Mouse (Mus musculus) left cerebral cortex, postnatal 4 days (tissue): ENCODE data around the gene Pir. TPM values are rescaled to one million over a fixed set of nuclear protein-coding genes. Genes with fewer than 3 reads are reported as not detected.

Source experiments
- DNase-seq: peaks from one replicate; pipeline ENCODE4 v3.0.0-alpha.2; 2022
- intact Hi-C: fragments of 180-260 bp; cut with DNase I; formaldehyde crosslinking; loops from one replicate; pipeline ENCODE4 v1.15.1; 2025
- total RNA-seq, 2 experiments: library from RNA; stranded (reverse); gene quantifications; 2 replicates each; pipeline ENCODE4 v1.2.3; 2021

Gene Pir
- total RNA-seq, 2 experiments from 2014 or later: 2.5 to 2.8 TPM

DNA sequence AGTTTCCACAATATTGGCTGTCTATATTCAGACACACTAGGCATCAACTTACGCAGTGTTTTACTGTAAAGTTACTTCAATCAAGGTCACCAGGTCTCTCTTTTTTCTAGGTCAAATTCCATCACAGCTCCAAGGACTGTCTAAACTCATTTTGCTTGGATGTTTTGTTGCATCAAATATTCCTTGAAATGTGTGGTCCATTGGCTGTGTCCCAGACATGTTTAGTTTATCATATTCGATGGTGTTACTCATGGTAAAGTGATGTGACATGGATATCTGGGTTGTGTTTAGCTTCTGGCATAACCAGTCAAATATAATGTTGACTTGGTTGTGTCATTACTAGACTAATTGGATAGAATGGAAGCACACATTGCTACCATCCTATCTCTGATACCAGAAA, 61.2 kb downstream of the Pir start:
- intact Hi-C loops: no loop called here

DNA sequence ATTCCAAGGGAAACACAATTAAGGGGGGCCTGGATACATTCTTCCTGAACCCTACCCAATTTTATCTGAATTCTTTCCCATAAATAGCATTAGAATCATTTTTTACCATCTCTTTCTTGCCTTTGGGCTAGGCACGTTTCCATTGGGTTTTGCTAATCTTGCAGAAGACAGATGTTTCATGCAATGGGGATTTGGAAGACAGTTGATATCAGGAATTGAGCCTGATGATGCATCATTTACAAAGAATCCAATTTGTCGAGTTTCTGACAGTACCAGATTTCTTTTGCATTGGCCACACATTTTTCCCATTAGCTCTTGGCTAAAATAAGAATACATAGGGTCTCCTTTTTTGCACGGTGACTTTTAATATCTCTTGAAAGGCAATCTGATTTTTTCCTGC, 61.6 kb downstream of the Pir start:
- DNase-seq: no peak
- intact Hi-C loops: no loop called here

More for the DNA sequence above, 61.2 kb downstream of the Pir start:
- no peak for DNase-seq

DNA sequence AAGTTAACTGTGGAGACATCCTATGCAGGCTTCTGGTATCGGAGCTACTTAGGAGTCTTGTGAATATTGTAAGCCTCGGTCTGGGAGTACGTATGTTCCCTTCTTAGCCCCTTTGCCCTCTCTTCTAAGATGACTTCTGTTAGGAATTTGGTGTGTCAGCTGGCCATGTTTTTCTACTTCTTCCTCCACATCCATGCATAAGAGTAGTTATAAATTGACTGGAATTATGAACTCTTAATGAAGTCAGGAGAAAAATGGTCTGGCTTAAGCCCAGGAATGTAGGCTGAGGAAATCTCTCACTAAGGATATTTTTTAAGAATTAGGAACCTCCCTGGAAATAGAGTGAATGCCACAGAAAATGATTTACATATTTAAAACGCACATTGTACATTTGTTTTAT, 69.4 kb downstream of the Pir start:
- intact Hi-C loops: no loop called here
- no peak for DNase-seq

DNA sequence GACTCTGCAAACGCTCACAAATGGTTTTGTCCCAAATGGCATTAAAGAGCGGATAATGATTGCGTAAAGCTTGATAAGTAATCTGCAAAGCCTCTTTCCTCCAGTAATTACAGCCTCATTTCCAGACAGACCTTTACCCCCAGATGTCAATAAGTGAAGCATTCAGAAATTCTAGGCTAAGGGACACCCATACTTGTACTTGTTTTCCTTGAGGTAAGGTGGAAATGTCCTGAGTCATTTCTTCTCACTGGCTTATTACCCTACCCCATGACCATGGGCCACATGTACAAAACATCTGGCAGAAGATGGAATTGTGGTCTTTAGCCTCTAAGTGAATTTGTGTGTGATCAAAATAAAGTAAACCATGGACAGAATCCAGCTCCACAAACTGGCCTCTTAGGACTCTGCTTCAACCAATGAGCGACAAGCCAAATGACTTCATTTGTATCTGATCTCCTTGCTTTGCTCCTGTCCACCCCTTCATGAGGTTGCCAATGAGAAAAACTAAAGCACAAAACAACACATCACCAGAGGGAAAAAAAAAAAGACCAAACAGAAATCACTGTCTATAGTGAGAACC, 76.3 kb downstream of the Pir start:
- no peak for DNase-seq
- intact Hi-C loops: no loop called here

DNA sequence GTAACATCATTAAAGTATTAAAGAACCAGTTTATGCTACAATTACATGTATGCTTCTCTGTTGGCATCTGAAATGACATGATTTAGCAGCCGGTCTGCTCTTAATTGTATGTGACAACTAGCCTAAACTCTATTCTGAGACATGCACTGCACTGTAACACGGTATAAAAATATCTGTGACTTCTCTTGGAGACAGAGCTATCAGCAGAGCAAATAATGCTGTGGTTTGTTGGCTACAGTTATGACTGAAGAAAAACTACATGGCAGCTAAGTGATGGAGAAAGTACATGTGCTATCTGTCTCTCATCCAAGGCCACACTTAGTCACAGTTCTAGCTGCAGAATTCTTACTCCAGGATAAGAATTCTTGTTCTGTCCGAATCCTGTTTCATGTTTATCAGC, 79.8 kb downstream of the Pir start:
- intact Hi-C loops: no loop called here
- no peak for DNase-seq

DNA sequence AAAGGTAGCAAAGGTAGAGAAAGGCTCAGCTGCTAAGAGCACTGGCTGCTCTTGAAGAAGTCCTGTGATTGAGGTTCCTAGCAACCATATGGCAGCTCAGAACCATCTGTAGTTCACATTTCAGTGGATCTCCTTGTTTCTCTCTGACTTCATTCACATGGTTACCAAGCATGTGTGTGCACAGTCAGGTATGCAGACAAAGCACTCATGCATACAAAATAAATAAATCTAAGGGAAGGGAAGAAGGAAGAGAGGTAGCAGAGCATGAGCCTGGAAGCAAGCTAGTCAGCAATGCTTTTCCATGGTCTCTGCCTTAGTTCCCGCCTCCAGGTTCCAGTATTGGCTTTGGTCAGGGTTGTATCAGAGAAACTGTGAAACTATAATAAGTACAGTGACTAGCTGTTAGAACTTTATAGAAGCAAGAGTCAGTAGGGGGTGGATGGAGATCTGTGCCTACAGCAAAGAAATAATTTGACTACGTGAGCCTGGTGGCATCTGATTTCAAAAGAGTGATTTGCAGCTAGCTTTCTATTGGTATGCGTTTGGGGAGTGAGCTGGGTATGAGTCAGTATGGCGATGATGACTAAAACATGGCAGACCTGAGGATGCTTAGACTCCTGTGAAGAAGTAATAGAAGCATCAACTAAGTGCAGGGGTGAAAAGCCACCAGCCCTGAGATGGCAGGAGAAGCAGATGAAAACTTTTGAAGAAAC, 96.1 kb downstream of the Pir start:
- intact Hi-C loops: no loop called here

DNA sequence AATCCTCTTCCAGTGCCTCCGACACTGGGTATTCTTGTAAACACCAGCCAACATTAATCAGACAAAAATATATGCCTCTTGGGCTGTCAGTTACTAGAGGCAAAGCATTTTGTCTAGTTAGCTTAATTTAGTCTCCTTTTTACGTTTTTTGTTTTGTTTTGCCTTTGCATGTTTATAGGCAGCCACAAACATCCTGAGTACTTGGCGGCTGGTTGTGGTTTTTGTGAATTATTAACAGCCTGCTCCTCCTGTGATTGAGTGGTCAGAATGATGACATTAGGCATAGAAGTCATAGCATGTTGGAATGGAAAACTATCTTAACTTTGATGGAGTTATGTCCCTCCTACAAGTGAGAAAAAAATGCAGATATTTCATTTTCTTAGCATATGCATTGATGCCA, 101.4 kb downstream of the Pir start:
- intact Hi-C loops: no loop called here
- DNase-seq: no peak

More for the DNA sequence above, 96.1 kb downstream of the Pir start:
- no peak for DNase-seq

DNA sequence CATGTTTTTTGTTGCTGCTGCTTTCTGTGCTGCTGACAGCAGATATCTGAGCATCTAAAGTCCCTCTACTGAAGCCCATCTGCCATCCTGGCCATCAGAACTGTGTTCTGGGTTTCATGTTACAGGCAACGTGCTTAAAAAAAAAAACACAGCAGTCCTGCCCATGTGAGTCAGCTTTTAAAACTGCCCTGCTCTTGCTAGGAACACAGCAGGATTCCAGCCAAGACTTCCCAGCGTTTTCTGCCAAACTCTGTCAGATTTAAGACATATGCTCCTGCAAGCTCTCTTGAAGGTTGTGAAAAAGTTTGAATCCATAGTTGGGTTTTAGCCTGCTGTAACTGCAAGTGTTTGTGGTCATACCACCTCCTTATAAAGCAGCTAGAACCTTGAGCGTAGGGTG, 103.9 kb downstream of the Pir start, which contains the start of gene Vegfd:
TSS of gene Vegfd (plus strand) at position 298 of the 400 bp plus-strand sequence.
- peak; percentile 2 for DNase-seq
- intact Hi-C loops: no loop called here

DNA sequence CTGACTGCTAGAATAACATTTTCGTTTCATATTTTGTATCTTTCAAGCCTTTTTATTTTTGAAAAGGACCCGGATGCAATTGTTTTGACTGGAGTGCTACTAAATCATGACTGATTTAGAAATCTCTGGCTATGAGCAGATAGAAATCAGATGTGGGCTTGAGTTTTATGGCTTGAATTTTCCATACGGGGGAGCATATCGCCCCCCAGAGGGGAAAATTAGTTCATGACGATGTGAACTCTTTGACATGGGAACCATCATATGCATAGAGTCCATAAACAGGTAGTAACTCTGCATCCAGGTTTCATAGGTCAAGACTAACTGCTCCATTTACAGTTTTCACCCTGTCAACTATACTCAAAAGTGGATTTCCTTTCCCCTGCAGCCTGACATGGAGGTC, 105.4 kb downstream of the Pir start:
- no peak for DNase-seq
- intact Hi-C loops: no loop called here

DNA sequence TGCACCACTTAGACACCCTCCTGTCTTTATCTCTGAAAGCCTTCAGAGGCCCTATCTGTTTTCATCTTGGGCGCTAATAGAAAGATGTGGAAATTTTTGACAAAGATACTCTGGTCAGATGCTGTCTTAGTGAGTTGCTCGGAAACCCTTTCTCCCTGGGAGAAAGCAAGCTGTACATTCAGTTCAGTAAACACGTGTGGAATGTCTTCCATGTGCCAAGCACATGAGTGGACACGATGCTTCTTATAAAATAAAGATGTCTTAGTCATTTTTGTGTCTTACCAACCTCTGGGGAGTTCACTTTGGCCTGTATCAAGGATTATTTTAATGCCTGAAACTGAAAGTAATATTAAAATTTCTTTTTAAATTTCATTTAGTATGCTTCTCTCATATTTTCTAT, 110.5 kb downstream of the Pir start:
- intact Hi-C loops: no loop called here
- no peak for DNase-seq

DNA sequence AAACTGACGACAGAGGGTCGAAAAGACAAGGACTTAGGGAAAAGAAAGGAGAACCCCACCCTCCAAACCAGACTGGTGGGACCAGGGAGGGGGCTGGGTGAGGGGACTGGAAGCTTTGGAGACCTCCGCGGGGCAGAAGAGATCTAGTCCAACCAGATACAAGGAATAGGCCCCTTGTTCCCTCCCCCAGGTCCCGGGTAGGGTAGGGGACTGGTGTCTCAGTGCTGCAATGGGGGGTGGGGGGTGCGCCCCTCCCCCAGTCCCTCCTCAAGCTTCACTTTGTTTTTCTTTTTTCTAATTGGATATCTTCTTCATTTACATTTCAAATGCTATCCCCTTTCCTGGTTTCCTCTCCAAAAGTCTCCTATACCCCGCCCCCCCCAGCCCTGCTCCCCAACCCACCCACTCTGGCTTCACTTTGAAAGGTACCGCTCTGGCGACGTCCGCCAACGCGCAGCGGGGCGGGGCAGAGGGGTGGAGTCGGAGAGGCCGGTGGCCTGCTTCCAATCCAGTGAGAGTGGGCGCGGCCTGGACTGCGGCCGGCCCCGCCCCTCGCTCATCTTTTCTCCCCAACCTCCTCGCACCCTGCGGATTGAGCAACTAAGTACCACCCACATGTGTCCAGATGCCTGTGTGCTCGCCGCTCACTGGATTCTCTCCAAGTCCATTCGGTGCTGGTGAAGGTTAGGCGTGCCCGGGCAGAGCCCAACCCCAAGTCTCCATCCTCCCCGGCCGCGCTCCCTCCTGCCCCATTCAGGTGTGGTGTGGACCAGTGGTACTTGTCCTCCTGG, 112.6 kb downstream of the Pir start:
- intact Hi-C loops: no loop called here
- DNase-seq: peak; percentile 81

DNA sequence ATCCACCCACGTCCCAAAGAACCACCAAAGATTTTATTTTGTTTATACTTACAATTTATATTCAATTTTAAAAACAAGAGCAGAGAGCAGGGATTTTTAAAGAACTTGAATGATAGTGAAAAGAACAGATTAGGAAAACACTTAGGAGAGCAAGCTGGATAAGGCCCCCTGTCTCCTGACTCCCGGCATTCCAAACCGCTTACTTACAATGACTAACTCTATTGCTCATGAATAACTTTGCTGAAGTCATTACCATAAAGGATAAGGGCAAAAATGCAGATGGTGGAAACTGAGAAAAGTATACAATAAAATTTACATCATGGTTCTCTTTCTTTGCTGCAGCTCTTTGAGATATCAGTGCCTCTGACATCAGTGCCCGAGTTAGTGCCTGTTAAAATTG, 124.9 kb downstream of the Pir start:
- no peak for DNase-seq
- intact Hi-C loops: no loop called here

DNA sequence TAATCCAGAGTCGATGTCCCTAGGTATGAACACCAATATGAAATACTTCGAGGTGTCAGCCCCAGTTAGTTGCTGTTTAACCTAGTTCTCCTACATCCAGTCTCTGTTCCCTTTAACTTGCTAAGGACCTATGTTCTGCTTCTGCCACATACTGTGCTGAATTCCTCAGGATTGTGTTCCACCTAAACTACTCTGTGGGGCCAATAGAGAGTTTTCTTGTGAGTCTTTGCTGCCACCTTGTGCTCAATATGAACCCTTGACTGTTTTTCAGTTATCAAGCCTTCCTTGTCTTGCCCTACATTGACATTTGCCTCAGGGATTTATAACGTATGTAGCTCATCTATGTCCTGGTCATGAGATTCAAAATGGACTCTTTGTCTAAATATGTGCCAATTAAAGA, 129.3 kb downstream of the Pir start:
- no peak for DNase-seq
- intact Hi-C loops: loop anchor here (5.0 kb wide), 1 partner anchor 216 kb away; no protein-coding TSS in a partner anchor

DNA sequence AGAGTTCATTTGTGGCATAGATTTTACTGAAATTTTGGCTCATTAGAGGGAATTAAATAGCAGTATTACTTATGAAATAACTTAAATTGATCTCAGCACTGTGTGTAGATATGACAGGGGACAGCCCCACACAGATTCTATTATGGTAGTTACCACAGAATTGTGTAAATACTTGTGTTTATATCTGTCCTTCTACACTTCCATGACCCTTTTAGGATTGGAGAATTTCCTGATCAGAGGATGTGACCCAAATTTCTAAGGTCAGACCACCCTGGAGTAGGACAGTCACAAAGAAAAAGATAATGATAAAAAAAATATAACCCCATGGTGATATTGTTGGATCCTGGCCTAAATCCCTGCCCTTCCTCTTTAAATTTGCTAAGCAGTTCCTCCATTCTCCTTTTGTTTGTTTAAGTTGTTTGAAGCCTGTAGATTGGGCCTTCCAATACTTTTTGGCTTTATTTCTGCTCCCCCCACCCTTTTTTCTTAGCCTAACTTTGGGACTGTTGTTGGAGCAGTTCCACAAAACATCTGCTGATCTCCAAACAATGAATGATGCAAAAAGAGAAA, 136.0 kb downstream of the Pir start:
- intact Hi-C loops: no loop called here
- no peak for DNase-seq

DNA sequence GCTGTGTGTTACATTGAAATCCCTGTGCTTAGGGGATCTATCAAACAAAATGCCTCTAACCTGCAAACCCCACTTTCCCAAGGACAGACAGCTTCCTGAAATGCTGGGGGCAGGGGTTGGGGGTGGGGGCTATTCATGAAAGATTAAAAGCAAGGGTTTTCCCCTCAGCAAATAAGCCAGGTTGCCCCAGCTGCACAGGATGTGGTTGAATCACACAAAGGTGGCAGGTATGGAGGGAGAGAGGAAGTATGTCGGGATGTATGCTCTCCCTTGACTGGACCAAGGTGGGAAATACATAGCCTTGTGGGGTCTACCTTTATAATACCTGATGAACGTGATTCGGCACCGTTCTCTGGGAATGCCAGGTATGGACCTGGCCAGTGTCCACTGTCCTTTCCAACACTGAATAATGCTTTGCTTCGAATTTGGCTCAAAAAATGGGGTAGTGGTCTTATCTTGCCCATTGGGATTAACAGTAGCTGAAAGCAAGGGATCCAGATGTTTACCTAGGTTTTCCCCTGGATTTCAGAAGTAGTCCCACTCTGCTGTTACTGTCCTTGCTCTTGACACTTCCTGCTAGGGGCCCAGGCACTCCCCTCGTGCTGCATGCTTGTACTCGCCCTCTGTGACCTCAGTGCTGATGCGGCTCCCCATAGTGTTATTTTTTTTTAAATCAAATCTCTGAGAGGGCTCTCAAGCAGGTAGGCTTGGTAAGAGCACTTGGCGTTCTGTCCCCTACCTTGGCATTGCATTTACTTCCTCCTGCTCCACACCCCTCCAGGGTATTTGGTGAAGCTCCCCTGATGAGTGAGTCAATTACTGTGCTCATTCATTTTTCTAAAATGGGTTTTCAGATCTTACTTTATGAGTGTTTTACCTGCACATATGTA, 137.2 kb downstream of the Pir start:
- intact Hi-C loops: no loop called here
- no peak for DNase-seq

DNA sequence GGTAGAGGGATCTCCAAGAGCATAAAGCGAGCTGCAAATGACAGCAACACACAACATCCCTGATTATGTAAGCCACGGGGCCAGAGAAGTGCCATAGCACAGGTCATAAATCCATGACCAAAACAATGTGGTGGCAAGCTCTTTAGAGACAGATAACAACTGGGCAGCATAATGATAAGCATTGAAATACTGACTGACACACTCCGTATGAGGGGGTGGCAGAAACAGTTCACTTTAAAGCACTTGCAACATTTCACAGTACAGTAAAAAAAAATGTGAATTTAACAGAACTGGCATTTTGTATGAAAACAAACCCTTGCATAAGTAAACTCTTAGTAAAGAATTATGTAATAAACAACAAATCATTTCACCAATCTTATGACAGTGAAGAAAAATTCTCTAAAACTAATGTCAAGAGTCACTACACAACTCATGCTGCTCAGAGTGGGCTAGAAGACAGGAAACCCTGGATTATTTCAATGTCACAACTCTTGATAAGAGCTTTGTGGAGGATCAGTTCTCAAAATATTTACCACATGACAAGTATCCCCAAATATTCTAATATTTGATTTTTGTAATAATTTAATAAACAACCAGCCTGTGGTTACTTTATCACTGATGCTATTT, 139.2 kb downstream of the Pir start:
- intact Hi-C loops: no loop called here
- no peak for DNase-seq

DNA sequence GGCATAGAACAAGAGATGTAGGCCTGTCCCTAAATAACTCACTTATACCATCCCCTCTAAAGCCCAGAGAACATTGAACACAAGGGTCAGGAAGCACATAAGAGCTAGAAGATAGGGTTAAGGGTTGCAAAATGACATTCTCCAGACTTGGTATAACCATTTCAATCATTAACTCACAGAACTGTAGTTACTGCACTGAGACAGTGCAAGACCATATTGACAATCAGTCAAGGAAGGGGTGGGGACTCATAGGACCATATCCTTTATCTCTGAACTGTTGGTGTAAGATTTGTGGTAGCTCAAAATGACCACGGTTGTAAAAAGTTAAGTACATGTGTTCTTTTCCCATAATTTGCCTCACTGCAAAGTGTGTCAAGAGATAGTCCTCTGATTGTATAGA, 141.4 kb downstream of the Pir start:
- intact Hi-C loops: no loop called here
- no peak for DNase-seq

DNA sequence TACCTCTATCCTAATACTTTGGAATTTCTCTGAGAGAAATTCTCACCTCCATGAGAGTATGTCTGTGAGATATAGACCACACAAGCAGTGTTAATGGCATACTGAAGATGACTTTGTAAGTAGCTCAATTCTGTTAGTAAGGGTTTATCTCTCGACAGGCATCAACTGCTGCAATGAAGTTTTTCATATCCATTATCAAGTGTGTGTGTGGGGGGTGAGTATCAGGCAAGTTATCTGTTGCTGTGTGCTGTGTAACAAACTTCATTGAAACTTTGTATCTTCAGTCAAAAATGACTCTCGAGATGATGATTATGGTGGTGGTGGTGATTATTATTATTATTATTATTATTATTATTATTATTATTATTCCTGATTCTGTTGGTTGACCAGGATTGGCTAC, 147.6 kb downstream of the Pir start:
- no peak for DNase-seq
- intact Hi-C loops: no loop called here

DNA sequence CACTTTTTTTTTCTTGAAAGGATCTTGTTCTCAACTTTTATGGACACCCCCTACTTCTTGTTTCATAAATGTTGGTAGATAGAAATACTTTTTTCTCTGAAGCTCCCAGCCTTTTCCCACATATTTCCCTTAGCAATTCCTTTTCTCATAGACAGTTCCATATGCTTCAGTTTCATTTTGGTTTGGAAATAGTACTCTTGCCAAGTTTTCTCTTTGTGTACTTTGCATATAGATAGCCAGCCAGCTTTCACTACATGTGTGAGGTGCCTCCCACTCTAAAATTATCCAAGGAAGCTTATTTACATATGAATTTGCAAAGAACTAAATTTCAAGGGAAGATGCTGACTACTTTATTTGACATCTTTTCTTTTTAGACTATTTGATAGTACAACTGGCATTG, 148.8 kb downstream of the Pir start:
- DNase-seq: no peak
- intact Hi-C loops: no loop called here

DNA sequence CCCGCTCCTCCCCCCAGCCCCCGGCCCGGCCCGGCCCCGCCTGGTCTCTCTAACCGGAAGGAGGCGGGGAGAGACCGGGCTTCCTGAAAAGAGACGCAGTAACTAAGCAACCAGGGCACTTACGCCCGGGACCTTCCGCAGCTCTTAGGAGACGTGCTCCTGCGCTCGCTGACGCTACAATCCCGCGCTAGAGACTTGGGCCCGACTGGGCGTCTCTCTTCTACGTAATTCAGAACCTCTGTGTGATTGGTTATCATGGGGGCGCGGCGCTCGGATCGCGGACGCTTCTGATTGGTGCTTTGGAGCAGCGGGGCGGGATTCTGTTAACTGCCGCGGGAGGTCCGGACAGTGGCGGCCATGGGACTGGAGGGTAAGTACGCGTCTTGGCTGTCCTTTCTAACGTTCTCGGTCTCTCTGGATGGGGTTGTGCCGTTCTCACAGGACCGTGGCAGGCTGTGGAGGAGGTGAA, 150.3 kb downstream of the Pir start, which contains the start of gene Piga:
TSS of gene Piga (plus strand) at position 317 of the 469 bp plus-strand sequence.
- intact Hi-C loops: no loop called here
- peak; percentile 91 for DNase-seq
